Mouse (Mus musculus): ENCODE data around the gene Slc12a5. TPM values are rescaled to one million over a fixed set of nuclear protein-coding genes. Genes with fewer than 3 reads are reported as not detected.
A peak's percentile ranks its signal among the peaks of the same experiment; 100 is the strongest.

Slc12a5 gene
- polyA plus RNA-seq, 1 experiment, result 386 TPM

GRCm38 (mm10) chr2:164968451-164968851 is 7.8 kb downstream of the Slc12a5 start:
- WGBS, result 2% methylated on average over 29 of the region's 29 CpGs
- Histone ChIP-seq H3K27ac (ENCODE audit: insufficient read depth, low read length) (peak overlapping the region; percentile 97), H3K4me1 (ENCODE audit: control insufficient read depth, insufficient read depth, low read length) (peaks cover 16% of the 10 kb centered on the region), H3K27me3 (ENCODE audit: control insufficient read depth, insufficient read depth, low read length) (no peaks in the 10 kb centered on the region), H3K4me3 (replicated peaks; ENCODE audit: insufficient read depth, low read depth, low read length) (peak overlapping the region; percentile 90)
- TF ChIP-seq CTCF (IDR thresholded peaks at IDR 0.05; ENCODE audit: borderline replicate concordance, insufficient read depth, low read depth, low read length) (no peak), POLR2A (IDR thresholded peaks at IDR 0.05; ENCODE audit: borderline replicate concordance, insufficient read depth, low read length) (no peak)
- peak; percentile 68 to 78 for DNase-seq

- peak overlapping the region; percentile 97 for H3K27ac ChIP-seq (ENCODE audit: insufficient read depth, low read length)
- 1% methylated on average over 21 of the region's 21 CpGs for WGBS
- H3K4me1 ChIP-seq (ENCODE audit: control insufficient read depth, insufficient read depth, low read length), result peaks cover 22% of the 10 kb centered on the region
- no peaks in the 10 kb centered on the region for H3K27me3 ChIP-seq (ENCODE audit: control insufficient read depth, insufficient read depth, low read length)
- peak; percentile 67 for DNase-seq
- H3K4me3 ChIP-seq (replicated peaks; ENCODE audit: insufficient read depth, low read depth, low read length), result peak overlapping the region; percentile 90
- TF ChIP-seq POLR2A (IDR thresholded peaks at IDR 0.05; ENCODE audit: borderline replicate concordance, insufficient read depth, low read length) (no peak), CTCF (IDR thresholded peaks at IDR 0.05; ENCODE audit: borderline replicate concordance, insufficient read depth, low read depth, low read length) (no peak)
Observed at GRCm38 (mm10) chr2:164969348-164969781, 8.8 kb downstream of the Slc12a5 start.

GRCm38 (mm10) chr2:164970631-164971196 is 10.1 kb downstream of the Slc12a5 start:
- TF ChIP-seq POLR2A (IDR thresholded peaks at IDR 0.05; ENCODE audit: borderline replicate concordance, insufficient read depth, low read length), result no peak
- TF ChIP-seq CTCF (IDR thresholded peaks at IDR 0.05; ENCODE audit: borderline replicate concordance, insufficient read depth, low read depth, low read length), result no peak
- no peaks in the 10 kb centered on the region for H3K27me3 ChIP-seq (ENCODE audit: control insufficient read depth, insufficient read depth, low read length)
- WGBS, result 1% methylated on average over 42 of the region's 42 CpGs
- H3K4me1 ChIP-seq (ENCODE audit: control insufficient read depth, insufficient read depth, low read length), result peaks cover 28% of the 10 kb centered on the region
- DNase-seq, result peak; percentile 89
- H3K4me3 ChIP-seq (replicated peaks; ENCODE audit: insufficient read depth, low read depth, low read length), result peak overlapping the region; percentile 90
- H3K27ac ChIP-seq (ENCODE audit: insufficient read depth, low read length), result peak overlapping the region; percentile 97

GRCm38 (mm10) chr2:164972646-164973045 is 12.0 kb downstream of the Slc12a5 start:
- peak; percentile 52 for DNase-seq
- H3K27ac ChIP-seq (ENCODE audit: insufficient read depth, low read length), result no peak overlapping the region
- TF ChIP-seq CTCF (IDR thresholded peaks at IDR 0.05; ENCODE audit: borderline replicate concordance, insufficient read depth, low read depth, low read length) (no peak), POLR2A (IDR thresholded peaks at IDR 0.05; ENCODE audit: borderline replicate concordance, insufficient read depth, low read length) (no peak)
- H3K27me3 ChIP-seq (ENCODE audit: control insufficient read depth, insufficient read depth, low read length), result no peaks in the 10 kb centered on the region
- H3K4me1 ChIP-seq (ENCODE audit: control insufficient read depth, insufficient read depth, low read length), result peaks cover 39% of the 10 kb centered on the region
- 23% methylated on average over 5 of the region's 5 CpGs for WGBS
- no peak overlapping the region for H3K4me3 ChIP-seq (replicated peaks; ENCODE audit: insufficient read depth, low read depth, low read length)

- peak; percentile 53 to 66 for DNase-seq
- peaks cover 53% of the 10 kb centered on the region for H3K4me1 ChIP-seq (ENCODE audit: control insufficient read depth, insufficient read depth, low read length)
- TF ChIP-seq POLR2A (IDR thresholded peaks at IDR 0.05; ENCODE audit: borderline replicate concordance, insufficient read depth, low read length), result no peak
- no peak for TF ChIP-seq CTCF (IDR thresholded peaks at IDR 0.05; ENCODE audit: borderline replicate concordance, insufficient read depth, low read depth, low read length)
- no peak overlapping the region for H3K27ac ChIP-seq (ENCODE audit: insufficient read depth, low read length)
- no peaks in the 10 kb centered on the region for H3K27me3 ChIP-seq (ENCODE audit: control insufficient read depth, insufficient read depth, low read length)
- WGBS, result 24% methylated on average over 6 of the region's 6 CpGs
- H3K4me3 ChIP-seq (replicated peaks; ENCODE audit: insufficient read depth, low read depth, low read length), result no peak overlapping the region
Observed at GRCm38 (mm10) chr2:164975611-164976010, 15.0 kb downstream of the Slc12a5 start.

GRCm38 (mm10) chr2:164979749-164980148 is 19.1 kb downstream of the Slc12a5 start:
- H3K27ac ChIP-seq (ENCODE audit: insufficient read depth, low read length), result no peak overlapping the region
- TF ChIP-seq CTCF (IDR thresholded peaks at IDR 0.05; ENCODE audit: borderline replicate concordance, insufficient read depth, low read depth, low read length), result no peak
- TF ChIP-seq POLR2A (IDR thresholded peaks at IDR 0.05; ENCODE audit: borderline replicate concordance, insufficient read depth, low read length), result no peak
- 18% methylated on average over 7 of the region's 7 CpGs for WGBS
- H3K4me1 ChIP-seq (ENCODE audit: control insufficient read depth, insufficient read depth, low read length), result peaks cover 38% of the 10 kb centered on the region
- no peak for DNase-seq
- H3K27me3 ChIP-seq (ENCODE audit: control insufficient read depth, insufficient read depth, low read length), result no peaks in the 10 kb centered on the region
- no peak overlapping the region for H3K4me3 ChIP-seq (replicated peaks; ENCODE audit: insufficient read depth, low read depth, low read length)

- Histone ChIP-seq H3K27me3 (ENCODE audit: control insufficient read depth, insufficient read depth, low read length) (no peaks in the 10 kb centered on the region), H3K4me3 (replicated peaks; ENCODE audit: insufficient read depth, low read depth, low read length) (no peak overlapping the region), H3K4me1 (ENCODE audit: control insufficient read depth, insufficient read depth, low read length) (peaks cover 32% of the 10 kb centered on the region), H3K27ac (ENCODE audit: insufficient read depth, low read length) (peak overlapping the region; percentile 79)
- TF ChIP-seq POLR2A (IDR thresholded peaks at IDR 0.05; ENCODE audit: borderline replicate concordance, insufficient read depth, low read length), result no peak
- no peak for TF ChIP-seq CTCF (IDR thresholded peaks at IDR 0.05; ENCODE audit: borderline replicate concordance, insufficient read depth, low read depth, low read length)
- no peak for DNase-seq
- WGBS, result 47% methylated on average over 6 of the region's 6 CpGs
Observed at GRCm38 (mm10) chr2:164985962-164986361, 25.4 kb downstream of the Slc12a5 start.

GRCm38 (mm10) chr2:164986371-164987027 is 25.9 kb downstream of the Slc12a5 start:
- 13% methylated on average over 14 of the region's 14 CpGs for WGBS
- Histone ChIP-seq H3K4me3 (replicated peaks; ENCODE audit: insufficient read depth, low read depth, low read length) (no peak overlapping the region), H3K4me1 (ENCODE audit: control insufficient read depth, insufficient read depth, low read length) (peaks cover 32% of the 10 kb centered on the region), H3K27ac (ENCODE audit: insufficient read depth, low read length) (peak overlapping the region; percentile 79), H3K27me3 (ENCODE audit: control insufficient read depth, insufficient read depth, low read length) (no peaks in the 10 kb centered on the region)
- TF ChIP-seq POLR2A (IDR thresholded peaks at IDR 0.05; ENCODE audit: borderline replicate concordance, insufficient read depth, low read length) (no peak), CTCF (IDR thresholded peaks at IDR 0.05; ENCODE audit: borderline replicate concordance, insufficient read depth, low read depth, low read length) (peak; percentile 53)
- DNase-seq, result peak; percentile 86 to 89

Measured in cerebellum, adult 2 months (tissue).